Mouse (Mus musculus) v-Abl transformed pro-B cells (cell line): ENCODE measurements around the gene Tnf.

Experiments
- in situ Hi-C, 2 experiments: fragments of 400-800 bp; cut with MboI; formaldehyde crosslinking; loops; one replicate each; pipeline ENCODE4 v1.15.1; 2025; ENCODE audit not compliant: unreplicated experiment in 2 of 2

The Tnf gene

GRCm38 (mm10) chr17:35178528-35178927 is 23.3 kb downstream of the Tnf start:
- in situ Hi-C loops = loop anchor here (5.0 kb wide), 1 partner anchor 54 kb away; the partner anchor contains the start of gene Atp6v1g2 (in 2 of the 2)

- in situ Hi-C loops = loop anchor here (5.0 kb wide), 1 partner anchor 56 kb away; the partner anchor contains the start of gene Atp6v1g2 (in 2 of the 2)
Observed at GRCm38 (mm10) chr17:35175968-35176367, 25.8 kb downstream of the Tnf start, which contains the start of gene Aif1. TSS of gene Aif1 (minus strand) at chr17:35176068.

GRCm38 (mm10) chr17:35175382-35175781 is 26.4 kb downstream of the Tnf start:
- in situ Hi-C loops = loop anchor here (5.0 kb wide), 1 partner anchor 57 kb away; the partner anchor contains the start of gene Atp6v1g2 (in 2 of the 2)

GRCm38 (mm10) chr17:35174201-35174977 is 27.4 kb downstream of the Tnf start:
- in situ Hi-C loops = no loop called here

- in situ Hi-C loops = no loop called here
Observed at GRCm38 (mm10) chr17:35173329-35173728, 28.5 kb downstream of the Tnf start.

- in situ Hi-C loops = no loop called here
Observed at GRCm38 (mm10) chr17:35172445-35173234, 29.2 kb downstream of the Tnf start.

- in situ Hi-C loops = no loop called here
Observed at GRCm38 (mm10) chr17:35168541-35169207, 33.1 kb downstream of the Tnf start.

- in situ Hi-C loops = no loop called here
Observed at GRCm38 (mm10) chr17:35167794-35168193, 34.0 kb downstream of the Tnf start.

- in situ Hi-C loops = no loop called here
Observed at GRCm38 (mm10) chr17:35166352-35167035, 35.3 kb downstream of the Tnf start.

- in situ Hi-C loops = no loop called here
Observed at GRCm38 (mm10) chr17:35165451-35166155, 36.2 kb downstream of the Tnf start.

GRCm38 (mm10) chr17:35164568-35165450 is 37.0 kb downstream of the Tnf start, which contains the start of gene Prrc2a:
TSS of gene Prrc2a (minus strand) at chr17:35164897.
- in situ Hi-C loops = no loop called here

- in situ Hi-C loops = no loop called here
Observed at GRCm38 (mm10) chr17:35164218-35164567, 37.6 kb downstream of the Tnf start.

GRCm38 (mm10) chr17:35163326-35164081 is 38.3 kb downstream of the Tnf start:
- in situ Hi-C loops = no loop called here

GRCm38 (mm10) chr17:35162730-35163129 is 39.1 kb downstream of the Tnf start:
- in situ Hi-C loops = no loop called here

- in situ Hi-C loops = no loop called here
Observed at GRCm38 (mm10) chr17:35162121-35162520, 39.7 kb downstream of the Tnf start.

GRCm38 (mm10) chr17:35161421-35161820 is 40.4 kb downstream of the Tnf start:
- in situ Hi-C loops = no loop called here

GRCm38 (mm10) chr17:35159638-35160037 is 42.2 kb downstream of the Tnf start:
- in situ Hi-C loops = no loop called here
